Mouse (Mus musculus) hindbrain, embryonic 10.5 days (tissue): ENCODE data around the gene Oas2. TPM values are rescaled to one million over a fixed set of nuclear protein-coding genes. Genes with fewer than 3 reads are reported as not detected.

Experiments used
- DNase-seq: peaks from one replicate; pipeline ENCODE4 v3.0.0-alpha.2; 2017; ENCODE audit warnings: low spot score
- H3K27ac ChIP-seq: fragments of 300-500 bp; sonication (generic); 2 replicates; pipeline ENCODE4 v1.5.1; 2016; ENCODE audit warnings: mild to moderate bottlenecking, moderate library complexity
- H3K27me3 ChIP-seq: fragments of 300-500 bp; sonication (generic); 2 replicates; pipeline ENCODE4 v1.6.1; 2016; ENCODE audit warnings: mild to moderate bottlenecking; ENCODE audit not compliant: poor library complexity, insufficient read depth, severe bottlenecking
- H3K36me3 ChIP-seq: fragments of 300-500 bp; sonication (generic); 2 replicates; pipeline ENCODE4 v1.6.1; 2016; ENCODE audit warnings: mild to moderate bottlenecking, moderate library complexity
- H3K4me1 ChIP-seq: fragments of 300-500 bp; sonication (generic); replicated peaks from 2 replicates; pipeline ENCODE4 v1.6.1; 2016; ENCODE audit warnings: mild to moderate bottlenecking
- H3K4me3 ChIP-seq: fragments of 300-500 bp; sonication (generic); 2 replicates; pipeline ENCODE4 v1.5.1; 2016; ENCODE audit warnings: mild to moderate bottlenecking, moderate library complexity
- H3K9me3 ChIP-seq: fragments of 300-500 bp; sonication (generic); 2 replicates; pipeline ENCODE4 v1.6.1; 2016; ENCODE audit warnings: mild to moderate bottlenecking, moderate library complexity
- WGBS: fragments of 180-500 bp; shearing (Covaris S2); methylation state at CpG from one replicate; pipeline ENCODE4 v1.1.7; 2016; 5-methylcytosine and 5-hydroxymethylcytosine counted together
- polyA plus RNA-seq: library from polyadenylated mRNA; unstranded; fragments of >200 nt; fragmentation: Nextera tagmentation; extraction: Ambion mirVana; gene quantifications from 2 replicates; pipeline ENCODE4 v1.2.1, GENCODE M21; 2016

The Oas2 gene
- polyA plus RNA-seq, 1 experiment from 2014 or later, result 0.10 TPM

DNA sequence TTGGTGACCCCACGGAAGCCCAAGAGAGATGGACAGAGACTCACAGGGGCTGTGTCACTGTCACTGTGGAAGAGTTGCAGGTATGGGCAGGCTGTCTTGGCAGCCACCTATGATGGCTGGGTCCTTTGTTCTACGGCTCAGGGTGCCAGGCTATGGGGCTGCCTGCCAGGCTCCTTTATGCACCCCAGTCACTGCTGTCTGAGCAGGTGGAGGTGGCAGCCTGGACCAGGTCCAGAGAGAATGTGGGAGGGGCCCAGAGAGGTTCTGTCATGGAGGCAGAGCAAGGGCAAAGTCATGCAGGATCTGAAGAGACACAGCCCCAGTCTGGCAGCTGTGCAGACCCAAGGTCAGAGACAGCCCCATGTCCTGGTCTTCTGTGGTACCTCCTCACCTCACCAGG lies 46.7 kb downstream of the Oas2 start:
- peaks cover 95% of the 10 kb centered on the region for H3K27me3 ChIP-seq
- no peak overlapping the region for H3K27ac ChIP-seq
- peaks cover 52% of the 10 kb centered on the region for H3K4me1 ChIP-seq
- DNase-seq, result no peak
- WGBS, result 84% methylated on average over 2 of the region's 2 CpGs
- no peak overlapping the region for H3K4me3 ChIP-seq
- H3K36me3 ChIP-seq, result no peaks in the 10 kb centered on the region
- H3K9me3 ChIP-seq, result no peaks in the 10 kb centered on the region

DNA sequence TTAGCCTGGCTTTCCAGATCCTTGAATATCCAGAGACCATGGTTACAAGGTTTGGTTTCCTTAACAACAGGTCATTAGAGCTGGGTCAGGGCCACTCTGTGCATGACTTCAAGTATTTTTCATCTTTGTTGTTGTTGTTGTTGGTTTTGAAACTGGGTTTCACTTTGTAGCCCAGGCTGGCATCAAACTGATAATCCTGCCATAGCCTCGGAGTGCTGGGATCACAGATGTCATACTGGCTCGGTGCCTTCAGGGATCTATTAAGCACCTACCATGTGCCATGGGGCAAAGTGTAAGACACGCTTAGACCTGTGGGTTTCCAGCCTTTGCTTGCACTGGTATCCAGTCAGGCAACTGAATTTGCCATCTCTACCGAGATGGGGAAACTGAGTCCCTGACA lies 47.2 kb downstream of the Oas2 start:
- H3K27me3 ChIP-seq, result peaks cover 95% of the 10 kb centered on the region
- peaks cover 56% of the 10 kb centered on the region for H3K4me1 ChIP-seq
- no peak overlapping the region for H3K27ac ChIP-seq
- WGBS, result 85% methylated on average over 4 of the region's 4 CpGs
- no peaks in the 10 kb centered on the region for H3K36me3 ChIP-seq
- no peak overlapping the region for H3K4me3 ChIP-seq
- no peaks in the 10 kb centered on the region for H3K9me3 ChIP-seq
- DNase-seq, result no peak

GRCm38 (mm10) chr5:120700996-120701790 lies 48.5 kb downstream of the Oas2 start:
- WGBS, result 62% methylated on average over 11 of the region's 11 CpGs
- DNase-seq, result no peak
- peaks cover 96% of the 10 kb centered on the region for H3K27me3 ChIP-seq

DNA sequence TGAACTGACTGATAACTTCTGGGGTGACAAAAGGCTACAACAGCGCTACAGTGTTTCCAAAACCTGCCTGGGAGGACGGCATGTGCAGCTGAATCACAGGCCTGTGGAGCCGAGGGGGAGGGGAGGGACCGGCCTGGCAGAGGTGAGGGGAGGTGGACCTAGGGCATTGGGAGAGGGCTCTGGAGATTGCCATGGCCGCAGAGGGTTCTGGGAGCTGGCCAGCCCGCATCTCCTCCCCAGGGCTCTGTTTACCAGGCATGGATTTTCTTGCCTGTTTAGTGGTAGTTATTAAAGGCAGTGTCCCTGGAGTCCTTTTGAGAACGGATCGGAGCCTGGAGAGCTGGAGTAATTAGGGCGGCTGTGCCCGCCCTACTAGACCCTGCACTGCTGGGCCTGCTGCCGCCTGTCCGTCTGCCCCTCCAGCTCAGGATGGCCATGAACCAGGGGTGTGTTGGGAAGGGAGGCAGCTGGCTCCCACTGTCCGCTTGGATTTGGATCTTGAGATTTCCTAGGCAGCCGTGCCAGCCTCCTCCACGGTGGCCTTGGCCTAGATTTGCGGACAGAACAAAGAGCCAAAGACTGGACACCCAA lies 50.8 kb downstream of the Oas2 start:
- Histone ChIP-seq H3K36me3 (no peaks in the 10 kb centered on the region), H3K4me1 (peaks cover 38% of the 10 kb centered on the region), H3K27ac (0 out of 2 replicates have a peak overlapping the region, but pooled peaks have one; percentile 12), H3K4me3 (no peak overlapping the region), H3K9me3 (no peaks in the 10 kb centered on the region), H3K27me3 (peaks cover 97% of the 10 kb centered on the region)
- DNase-seq, result no peak
- 53% methylated on average over 16 of the region's 16 CpGs for WGBS

More at GRCm38 (mm10) chr5:120700996-120701790, 48.5 kb downstream of the Oas2 start:
- Histone ChIP-seq H3K9me3 (no peaks in the 10 kb centered on the region), H3K36me3 (no peaks in the 10 kb centered on the region), H3K4me3 (no peak overlapping the region), H3K4me1 (peaks cover 46% of the 10 kb centered on the region), H3K27ac (no peak overlapping the region)

GRCm38 (mm10) chr5:120698181-120698580 lies 51.5 kb downstream of the Oas2 start:
- no peaks in the 10 kb centered on the region for H3K9me3 ChIP-seq
- H3K27ac ChIP-seq, result 0 out of 2 replicates have a peak overlapping the region, but pooled peaks have one; percentile 12
- H3K36me3 ChIP-seq, result no peaks in the 10 kb centered on the region
- H3K4me1 ChIP-seq, result peaks cover 38% of the 10 kb centered on the region
- no peak for DNase-seq
- H3K4me3 ChIP-seq, result no peak overlapping the region
- H3K27me3 ChIP-seq, result peaks cover 97% of the 10 kb centered on the region
- 63% methylated on average over 3 of the region's 3 CpGs for WGBS

- WGBS, result 52% methylated on average over 4 of the region's 4 CpGs
- Histone ChIP-seq H3K36me3 (no peaks in the 10 kb centered on the region), H3K27me3 (peaks cover 99% of the 10 kb centered on the region)
These were observed 52.8 kb downstream of the Oas2 start for GRCm38 (mm10) chr5:120696865-120697264.

GRCm38 (mm10) chr5:120696057-120696743 lies 53.5 kb downstream of the Oas2 start:
- no peaks in the 10 kb centered on the region for H3K36me3 ChIP-seq
- 73% methylated on average over 16 of the region's 16 CpGs for WGBS
- H3K27me3 ChIP-seq, result peaks cover 100% of the 10 kb centered on the region
- no peak overlapping the region for H3K27ac ChIP-seq
- H3K4me1 ChIP-seq, result peaks cover 37% of the 10 kb centered on the region
- H3K9me3 ChIP-seq, result no peaks in the 10 kb centered on the region
- H3K4me3 ChIP-seq, result no peak overlapping the region
- peak; percentile 35 for DNase-seq

More at GRCm38 (mm10) chr5:120696865-120697264, 52.8 kb downstream of the Oas2 start:
- Histone ChIP-seq H3K4me3 (no peak overlapping the region), H3K9me3 (no peaks in the 10 kb centered on the region), H3K27ac (no peak overlapping the region), H3K4me1 (peaks cover 38% of the 10 kb centered on the region)
- DNase-seq, result no peak

- DNase-seq, result peak; percentile 31
- WGBS, result 3% methylated on average over 41 of the region's 41 CpGs
- Histone ChIP-seq H3K27me3 (peaks cover 100% of the 10 kb centered on the region), H3K4me3 (peak overlapping the region; percentile 46), H3K36me3 (no peaks in the 10 kb centered on the region), H3K27ac (no peak overlapping the region), H3K9me3 (no peaks in the 10 kb centered on the region), H3K4me1 (peaks cover 35% of the 10 kb centered on the region)
These were observed 55.0 kb downstream of the Oas2 start for GRCm38 (mm10) chr5:120694695-120695074.

- no peak overlapping the region for H3K27ac ChIP-seq
- H3K4me1 ChIP-seq, result peaks cover 33% of the 10 kb centered on the region
- peaks cover 96% of the 10 kb centered on the region for H3K27me3 ChIP-seq
- no peaks in the 10 kb centered on the region for H3K36me3 ChIP-seq
- DNase-seq, result no peak
- WGBS, result 10% methylated on average over 38 of the region's 38 CpGs
- peak overlapping the region; percentile 46 for H3K4me3 ChIP-seq
- H3K9me3 ChIP-seq, result no peaks in the 10 kb centered on the region
These were observed 55.5 kb downstream of the Oas2 start for GRCm38 (mm10) chr5:120693931-120694694.

- Histone ChIP-seq H3K4me1 (peaks cover 17% of the 10 kb centered on the region), H3K4me3 (no peak overlapping the region), H3K36me3 (no peaks in the 10 kb centered on the region), H3K27ac (no peak overlapping the region), H3K9me3 (no peaks in the 10 kb centered on the region), H3K27me3 (peaks cover 75% of the 10 kb centered on the region)
- DNase-seq, result no peak
- WGBS, result 79% methylated on average over 19 of the region's 19 CpGs
These were observed 57.6 kb downstream of the Oas2 start for GRCm38 (mm10) chr5:120692034-120692433.

DNA sequence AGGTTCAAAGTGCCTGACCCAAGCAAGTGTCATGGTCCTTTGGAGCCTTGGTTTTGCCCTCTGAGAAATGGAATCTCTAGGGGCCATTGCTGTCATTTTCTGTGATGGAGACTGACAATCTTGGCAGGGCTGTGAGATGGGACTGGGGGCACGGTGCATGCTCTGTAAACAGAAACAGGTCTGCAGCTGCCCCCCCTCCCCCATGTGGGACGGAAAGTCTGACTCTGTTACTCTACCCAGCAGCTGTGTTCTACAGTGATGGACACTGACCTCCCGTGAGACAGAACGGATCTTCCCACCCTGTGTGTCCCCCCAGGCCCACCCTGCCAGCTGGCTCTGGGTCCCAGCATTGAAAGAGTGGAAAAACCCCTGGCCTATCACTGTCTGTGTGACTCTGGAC lies 59.2 kb downstream of the Oas2 start:
- Histone ChIP-seq H3K27me3 (peaks cover 72% of the 10 kb centered on the region), H3K9me3 (no peaks in the 10 kb centered on the region), H3K36me3 (no peaks in the 10 kb centered on the region), H3K4me3 (no peak overlapping the region), H3K27ac (no peak overlapping the region), H3K4me1 (peaks cover 17% of the 10 kb centered on the region)
- DNase-seq, result no peak
- WGBS, result 77% methylated on average over 4 of the region's 4 CpGs

GRCm38 (mm10) chr5:120688434-120688833 lies 61.2 kb downstream of the Oas2 start:
- no peak overlapping the region for H3K27ac ChIP-seq
- no peak for DNase-seq
- no peaks in the 10 kb centered on the region for H3K36me3 ChIP-seq
- no peak overlapping the region for H3K4me3 ChIP-seq
- H3K9me3 ChIP-seq, result no peaks in the 10 kb centered on the region
- peaks cover 72% of the 10 kb centered on the region for H3K27me3 ChIP-seq
- 43% methylated on average over 4 of the region's 4 CpGs for WGBS
- H3K4me1 ChIP-seq, result peaks cover 6% of the 10 kb centered on the region; the same call in 1 of the 2 replicates
